Mouse (Mus musculus) E14TG2a.4 (cell line): ENCODE data around the gene Fam84b.

Experiments
- H3K27me3 ChIP-seq: 2 replicates; pipeline ENCODE4 v1.6.1; 2014; ENCODE audit warnings: low read length, control low read depth; ENCODE audit not compliant: insufficient read depth
- H3K36me3 ChIP-seq: 2 replicates; pipeline ENCODE4 v1.6.1; 2014; ENCODE audit warnings: low read length, control low read depth; ENCODE audit not compliant: insufficient read depth
- H3K4me1 ChIP-seq: replicated peaks from 2 replicates; pipeline ENCODE4 v1.6.1; 2014; ENCODE audit warnings: low read depth, low read length, control low read depth
- H3K4me3 ChIP-seq: replicated peaks from 2 replicates; pipeline ENCODE4 v1.5.1; 2014; ENCODE audit warnings: mild to moderate bottlenecking, low read length
- H3K9me3 ChIP-seq: 2 replicates; pipeline ENCODE4 v1.6.1; 2014; ENCODE audit warnings: low read length, control low read depth
- CTCF ChIP-seq: conservative IDR thresholded peaks from 2 replicates; pipeline ENCODE4 v1.5.1; 2014; ENCODE audit warnings: low read length
- NANOG ChIP-seq: IDR thresholded peaks from 2 replicates; pipeline ENCODE4 v1.6.1; 2014; ENCODE audit warnings: borderline replicate concordance, low read length, mixed read lengths
- POU5F1 ChIP-seq: IDR thresholded peaks from 2 replicates; pipeline ENCODE4 v1.6.1; 2014; ENCODE audit warnings: low read length, borderline replicate concordance

The Fam84b gene

GRCm38 (mm10) chr15:60823870-60824709, 29.5 kb downstream of the Fam84b start:
- peak overlapping the region; percentile 87 for H3K4me3 ChIP-seq
- no peaks in the 10 kb centered on the region for H3K36me3 ChIP-seq
- H3K27me3 ChIP-seq, result peaks cover 57% of the 10 kb centered on the region
- TF ChIP-seq POU5F1, result no peak
- no peak for TF ChIP-seq NANOG
- TF ChIP-seq CTCF, result no peak
- peaks cover 26% of the 10 kb centered on the region for H3K9me3 ChIP-seq
- peaks cover 23% of the 10 kb centered on the region for H3K4me1 ChIP-seq

DNA sequence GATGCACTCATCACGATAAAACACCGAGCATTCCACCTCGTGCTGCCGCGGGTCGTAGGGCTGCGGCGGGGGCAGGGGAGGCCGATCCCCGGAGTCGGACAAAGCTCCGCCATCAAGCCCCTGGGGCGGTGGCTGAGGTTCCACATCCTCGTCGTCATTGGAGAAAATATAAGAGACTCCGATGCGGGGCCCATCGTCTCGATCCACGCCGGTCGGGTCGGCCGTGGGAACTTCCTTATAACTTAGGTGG, 30.0 kb downstream of the Fam84b start:
- Histone ChIP-seq H3K4me3 (peak overlapping the region; percentile 87), H3K27me3 (peaks cover 54% of the 10 kb centered on the region), H3K9me3 (peaks cover 26% of the 10 kb centered on the region), H3K4me1 (peaks cover 23% of the 10 kb centered on the region), H3K36me3 (no peaks in the 10 kb centered on the region)
- no peak for TF ChIP-seq NANOG
- no peak for TF ChIP-seq POU5F1
- TF ChIP-seq CTCF, result no peak

GRCm38 (mm10) chr15:60822803-60823619, 30.6 kb downstream of the Fam84b start:
- no peak for TF ChIP-seq CTCF
- no peak for TF ChIP-seq NANOG
- no peak for TF ChIP-seq POU5F1
- H3K9me3 ChIP-seq, result peaks cover 26% of the 10 kb centered on the region
- peaks cover 23% of the 10 kb centered on the region for H3K4me1 ChIP-seq
- peak overlapping the region; percentile 87 for H3K4me3 ChIP-seq
- no peaks in the 10 kb centered on the region for H3K36me3 ChIP-seq
- peaks cover 60% of the 10 kb centered on the region for H3K27me3 ChIP-seq

DNA sequence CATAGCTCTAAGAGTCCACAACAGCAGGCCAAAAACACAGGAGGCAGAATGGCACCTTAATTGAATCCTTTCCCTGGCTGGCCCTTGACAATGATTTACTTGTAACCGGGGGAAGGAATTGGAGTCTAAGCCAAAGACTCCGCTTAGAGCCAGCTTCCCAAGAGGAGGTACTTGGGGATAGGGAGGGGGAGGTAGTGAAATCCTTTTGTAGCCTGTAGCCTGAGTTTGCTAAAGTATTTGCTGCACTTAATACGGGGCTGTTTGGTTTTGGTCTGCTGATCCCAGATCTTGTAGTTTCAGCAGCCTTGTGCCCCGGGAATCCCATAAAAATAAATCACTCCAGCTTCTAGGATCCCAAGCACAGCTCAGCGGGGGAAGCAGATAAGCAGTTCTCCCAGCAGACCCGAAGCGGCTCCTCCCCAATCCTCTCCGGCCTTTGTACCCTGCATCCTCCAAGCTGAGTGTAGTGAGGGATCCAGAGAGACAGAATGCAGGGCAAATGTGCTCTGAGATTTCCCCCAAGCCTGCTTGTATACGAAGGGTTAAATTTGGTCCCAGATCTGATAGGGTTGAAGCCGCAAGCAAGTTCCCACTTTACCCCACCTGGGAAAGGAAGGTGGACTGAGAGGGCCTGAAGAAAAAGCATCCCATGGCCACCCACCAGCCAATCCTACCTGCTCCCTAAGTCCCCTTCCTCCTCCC, 31.3 kb downstream of the Fam84b start:
- TF ChIP-seq POU5F1, result no peak
- TF ChIP-seq CTCF, result no peak
- no peak for TF ChIP-seq NANOG
- peaks cover 57% of the 10 kb centered on the region for H3K27me3 ChIP-seq

GRCm38 (mm10) chr15:60818500-60818899, 35.1 kb downstream of the Fam84b start:
- Histone ChIP-seq H3K27me3 (peaks cover 40% of the 10 kb centered on the region), H3K4me1 (peaks cover 21% of the 10 kb centered on the region), H3K4me3 (no peak overlapping the region), H3K36me3 (no peaks in the 10 kb centered on the region), H3K9me3 (peaks cover 12% of the 10 kb centered on the region; the same call in 1 of the 2 replicates)
- TF ChIP-seq CTCF (no peak), POU5F1 (no peak), NANOG (no peak)

More for the DNA sequence above, 31.3 kb downstream of the Fam84b start:
- Histone ChIP-seq H3K4me3 (peak overlapping the region; percentile 87), H3K4me1 (peaks cover 23% of the 10 kb centered on the region), H3K36me3 (no peaks in the 10 kb centered on the region), H3K9me3 (peaks cover 26% of the 10 kb centered on the region)

- H3K27me3 ChIP-seq, result peaks cover 20% of the 10 kb centered on the region
- TF ChIP-seq POU5F1, result no peak
- no peak overlapping the region for H3K4me3 ChIP-seq
- no peaks in the 10 kb centered on the region for H3K36me3 ChIP-seq
- H3K9me3 ChIP-seq, result peaks cover 12% of the 10 kb centered on the region; the same call in 1 of the 2 replicates
- peaks cover 8% of the 10 kb centered on the region for H3K4me1 ChIP-seq
These were observed 37.1 kb downstream of the Fam84b start for GRCm38 (mm10) chr15:60816478-60816877.

DNA sequence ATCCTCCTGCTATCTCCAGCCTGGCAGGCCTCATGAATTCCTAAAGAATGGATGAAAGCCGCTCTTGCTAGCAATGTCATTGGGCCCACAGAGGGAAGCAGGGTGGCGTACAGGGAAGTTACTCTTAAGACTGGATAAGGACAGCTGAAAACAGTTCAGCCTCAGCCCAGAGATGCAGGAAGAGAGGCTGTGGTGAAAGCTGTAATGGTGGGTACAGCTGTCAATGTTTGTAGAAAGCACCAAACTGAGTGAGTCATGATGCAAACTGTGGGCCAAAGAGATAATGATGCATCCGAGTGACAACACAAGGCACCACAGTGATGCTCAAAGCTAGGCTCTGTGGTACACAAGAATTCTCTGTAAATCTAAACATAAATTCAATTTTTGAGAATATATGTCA, 39.0 kb downstream of the Fam84b start:
- Histone ChIP-seq H3K4me3 (no peak overlapping the region), H3K36me3 (no peaks in the 10 kb centered on the region), H3K4me1 (peaks cover 8% of the 10 kb centered on the region), H3K9me3 (no peaks in the 10 kb centered on the region), H3K27me3 (peaks cover 7% of the 10 kb centered on the region; the same call in 1 of the 2 replicates)
- TF ChIP-seq CTCF (no peak), POU5F1 (no peak), NANOG (no peak)

DNA sequence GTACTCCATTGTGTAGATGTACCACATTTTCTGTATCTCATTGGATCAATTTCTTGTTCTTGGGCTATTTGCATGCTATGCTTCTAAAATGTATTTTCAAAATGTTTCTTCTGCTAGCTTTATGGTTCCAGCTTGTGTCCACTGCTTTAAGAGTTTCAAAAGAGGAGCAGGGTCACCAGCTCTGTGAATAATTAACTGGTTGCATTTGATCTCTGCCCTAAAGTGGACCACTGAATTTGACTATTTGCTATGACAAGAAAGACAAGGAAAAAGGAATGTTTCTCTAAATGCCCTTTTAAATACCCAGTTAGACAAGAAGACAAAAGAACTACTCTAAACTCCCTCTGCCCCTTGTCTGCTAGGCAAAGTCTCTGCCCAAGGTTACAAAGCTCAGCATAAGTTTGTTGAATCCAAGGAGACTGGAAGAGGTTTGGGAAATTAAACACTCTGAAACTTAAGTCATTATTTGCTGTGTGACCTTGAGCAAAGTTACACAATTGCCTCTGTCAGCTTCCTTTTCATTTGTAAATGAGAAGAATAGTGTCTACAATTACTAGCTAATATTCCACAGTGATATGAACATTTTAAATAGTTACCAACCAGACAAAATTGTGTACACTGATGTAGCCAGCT, 60.4 kb downstream of the Fam84b start:
- no peaks in the 10 kb centered on the region for H3K9me3 ChIP-seq
- H3K4me3 ChIP-seq, result no peak overlapping the region
- TF ChIP-seq CTCF (no peak), NANOG (no peak), POU5F1 (no peak)
- no peaks in the 10 kb centered on the region for H3K36me3 ChIP-seq
- peaks cover 6% of the 10 kb centered on the region; the same call in 1 of the 2 replicates for H3K27me3 ChIP-seq
- no peaks in the 10 kb centered on the region for H3K4me1 ChIP-seq
